Comparison of ENCODE assay signal across 9 mouse cellular contexts in the genomic region with DNA sequence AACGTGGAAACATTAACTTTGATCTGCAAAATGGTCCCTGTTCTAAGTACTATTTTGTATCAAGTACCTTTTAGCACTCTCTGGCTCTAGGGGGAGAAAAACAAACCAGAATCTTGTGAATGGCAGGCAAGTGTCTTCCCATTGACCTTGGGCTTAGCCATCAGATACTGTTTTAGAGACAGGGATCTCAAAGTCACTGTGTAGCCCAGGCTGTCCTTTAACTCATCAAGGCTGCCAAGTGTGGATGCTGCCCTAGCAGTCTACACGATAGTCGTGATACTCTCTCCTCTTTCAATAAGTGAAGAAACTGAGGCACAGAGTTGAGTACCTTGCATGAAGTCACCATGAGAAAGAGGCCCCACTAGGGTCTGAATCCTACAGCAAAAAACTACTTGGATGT. TPM values are rescaled to one million over a fixed set of nuclear protein-coding genes. Genes with fewer than 3 reads are reported as not detected.
DNase-seq lines count a peak whose midpoint lies in the region; ATAC-seq and TF ChIP-seq lines count a peak whose summit lies in the region.
"Had no signal": no experiment of that assay in that cellular context is flagged by ENCODE, and none has a peak within 500 bp of the region (broad histone marks: within the 10 kb centered on the region; RNA-seq: fewer than 3 reads in every experiment).

No protein-coding gene starts in this region.

- peak; percentile 22 for ATAC-seq in neural tube, embryonic 11.5 days (ENCODE audit: insufficient read depth, low FRiP score, low TSS enrichment)
- ATAC-seq in liver, embryonic 13.5 days (ENCODE audit: low read depth) = 0 out of 2 replicates have a peak, but pooled peaks have one; percentile 3

- peak overlapping the region; percentile 37; the same call in 1 of the 2 replicates for H3K27ac ChIP-seq in cerebellum, adult 2 months (ENCODE audit: insufficient read depth, low read length)
- H3K27ac ChIP-seq in neural tube, embryonic 11.5 days (ENCODE audit: low read depth, low read length) = no peak overlapping the region
- peak overlapping the region; percentile 92; the same call in 1 of the 2 replicates for H3K27ac ChIP-seq in liver, embryonic 13.5 days

- H3K27me3 ChIP-seq in cerebellum, adult 2 months (ENCODE audit: control insufficient read depth, insufficient read depth, low read length) = no peaks in the 10 kb centered on the region
- no peaks in the 10 kb centered on the region for H3K27me3 ChIP-seq in neural tube, embryonic 11.5 days (ENCODE audit: control insufficient read depth, insufficient read depth, low read length)
- no peaks in the 10 kb centered on the region for H3K27me3 ChIP-seq in liver, embryonic 13.5 days

- TF ChIP-seq CTCF in cerebellum, adult 2 months (IDR thresholded peaks at IDR 0.05; ENCODE audit: borderline replicate concordance, insufficient read depth, low read depth, low read length) = no peak

- 60% methylated on average over 3 of the region's 3 CpGs for WGBS in cerebellum, adult 2 months
- 67% methylated on average over 3 of the region's 3 CpGs for WGBS in neural tube, embryonic 11.5 days
- 59% methylated on average over 3 of the region's 3 CpGs for WGBS in liver, embryonic 13.5 days (ENCODE audit: insufficient replicate concordance)

- H3K4me1 ChIP-seq in cerebellum, adult 2 months (ENCODE audit: control insufficient read depth, insufficient read depth, low read length) = peaks cover 5% of the 10 kb centered on the region
- peaks cover 8% of the 10 kb centered on the region; the same call in 1 of the 2 replicates for H3K4me1 ChIP-seq in neural tube, embryonic 11.5 days (ENCODE audit: control insufficient read depth, insufficient read depth, low read length)
- H3K4me1 ChIP-seq in liver, embryonic 13.5 days (replicated peaks) = peaks cover 37% of the 10 kb centered on the region

- H3K9ac ChIP-seq in neural tube, embryonic 11.5 days (ENCODE audit: low read length) = peak overlapping the region; percentile 12
- peak overlapping the region; percentile 57 for H3K9ac ChIP-seq in liver, embryonic 13.5 days

- H3K9me3 ChIP-seq in neural tube, embryonic 11.5 days (ENCODE audit: control insufficient read depth, low read length) = no peaks in the 10 kb centered on the region
- H3K9me3 ChIP-seq in liver, embryonic 13.5 days (replicated peaks) = no peaks in the 10 kb centered on the region

- no peak for DNase-seq in cerebellum, adult 2 months
- DNase-seq in cerebellum, adult 8-10 months = no peak
- DNase-seq in neural tube, embryonic 11.5 days (ENCODE audit: low spot score) = no peak
- no peak for DNase-seq in neural tube, embryonic 10.5 days (ENCODE audit: extremely low spot score, low spot score)
- DNase-seq in liver, embryonic 13.5 days = no peak
- DNase-seq in MN1 (ENCODE audit: low spot score) = no peak
- DNase-seq in ovary, postnatal 36 days (ENCODE audit: low spot score) = no peak
- no peak for DNase-seq in left cerebral cortex, adult 9 months (ENCODE audit: low spot score in 2 of 2)

- TF ChIP-seq POLR2A in cerebellum, adult 2 months (IDR thresholded peaks at IDR 0.05; ENCODE audit: borderline replicate concordance, insufficient read depth, low read length) = no peak

- H3K36me3 ChIP-seq in neural tube, embryonic 11.5 days (ENCODE audit: control insufficient read depth, insufficient read depth, low read length) = peaks cover 19% of the 10 kb centered on the region
- peaks cover 30% of the 10 kb centered on the region for H3K36me3 ChIP-seq in liver, embryonic 13.5 days

- H3K4me3 ChIP-seq in cerebellum, adult 2 months (replicated peaks; ENCODE audit: insufficient read depth, low read depth, low read length) = no peak overlapping the region
- peak overlapping the region; percentile 84 for H3K4me3 ChIP-seq in neural tube, embryonic 11.5 days (ENCODE audit: low read depth, low read length)
- peak overlapping the region; percentile 86 for H3K4me3 ChIP-seq in liver, embryonic 13.5 days (replicated peaks)

- peak overlapping the region; percentile 94 for H3K4me2 ChIP-seq in neural tube, embryonic 11.5 days (ENCODE audit: low read depth)
- H3K4me2 ChIP-seq in liver, embryonic 13.5 days = peak overlapping the region; percentile 79

RNA-seq across cellular contexts. Expression of a gene that starts 0.4 kb away (rescaled TPM):
- 276 and 338 TPM in 2 replicates for polyA plus RNA-seq in cerebellum, adult 2 months (2012; rRNA removed)
- 179 and 211 TPM in 2 replicates for polyA plus RNA-seq in neural tube, embryonic 11.5 days (2014; fragmentation: Nextera tagmentation; extraction: Ambion mirVana)
- 180 and 240 TPM in 2 replicates for polyA plus RNA-seq in liver, embryonic 13.5 days (2015; fragmentation: Nextera tagmentation; extraction: Ambion mirVana)

RNA-seq across cellular contexts. Expression of a gene that starts 15.9 kb away (rescaled TPM):
- polyA plus RNA-seq in cerebellum, adult 2 months (2012; rRNA removed) = 0.10 and 0.11 TPM in 2 replicates
- not detected in 2 replicates for polyA plus RNA-seq in neural tube, embryonic 11.5 days (2014; fragmentation: Nextera tagmentation; extraction: Ambion mirVana)
- polyA plus RNA-seq in liver, embryonic 13.5 days (2015; fragmentation: Nextera tagmentation; extraction: Ambion mirVana) = not detected in 2 replicates
- polyA plus RNA-seq: brain, embryonic 14.5 days had no signal

RNA-seq across cellular contexts. Expression of a gene that starts 24.9 kb away (rescaled TPM):
- 0.82 and 1.9 TPM in 2 replicates for polyA plus RNA-seq in cerebellum, adult 2 months (2012; rRNA removed)
- polyA plus RNA-seq in neural tube, embryonic 11.5 days (2014; fragmentation: Nextera tagmentation; extraction: Ambion mirVana) = 0.17 and 0.35 TPM in 2 replicates
- 14.8 and 15.0 TPM in 2 replicates for polyA plus RNA-seq in liver, embryonic 13.5 days (2015; fragmentation: Nextera tagmentation; extraction: Ambion mirVana)

RNA-seq across cellular contexts. Expression of a gene that starts 35.9 kb away (rescaled TPM):
- polyA plus RNA-seq in cerebellum, adult 2 months (2012; rRNA removed) = 68.9 and 75.8 TPM in 2 replicates
- 194 and 196 TPM in 2 replicates for polyA plus RNA-seq in neural tube, embryonic 11.5 days (2014; fragmentation: Nextera tagmentation; extraction: Ambion mirVana)
- 235 and 259 TPM in 2 replicates for polyA plus RNA-seq in liver, embryonic 13.5 days (2015; fragmentation: Nextera tagmentation; extraction: Ambion mirVana)
